Mouse (Mus musculus) thymus, postnatal 36 days (tissue): Measurements from ENCODE around the gene Cplx2.

Source experiments
- DNase-seq, 2 experiments: peaks; one replicate each; pipeline ENCODE4 v3.0.0; 2022; ENCODE audit warnings: mixed read lengths in 2 of 2

The Cplx2 gene

GRCm38 (mm10) chr13:54404205-54404604 lies 33.1 kb downstream of the Cplx2 start:
- no peak for DNase-seq

GRCm38 (mm10) chr13:54405805-54406204 lies 34.7 kb downstream of the Cplx2 start:
- no peak for DNase-seq

- DNase-seq: no peak
Measured at GRCm38 (mm10) chr13:54411656-54412055, 40.5 kb downstream of the Cplx2 start.

GRCm38 (mm10) chr13:54412236-54412635 lies 41.1 kb downstream of the Cplx2 start:
- DNase-seq: no peak

- no peak for DNase-seq
Measured at GRCm38 (mm10) chr13:54412721-54413120, 41.6 kb downstream of the Cplx2 start.

GRCm38 (mm10) chr13:54415059-54415458 lies 43.9 kb downstream of the Cplx2 start:
- DNase-seq: no peak

GRCm38 (mm10) chr13:54418781-54419327 lies 47.7 kb downstream of the Cplx2 start:
- DNase-seq: no peak

- DNase-seq: no peak
Measured at GRCm38 (mm10) chr13:54420226-54420625, 49.1 kb downstream of the Cplx2 start.

- peak in 1 of 2 experiments; percentile 36 for DNase-seq
Measured at GRCm38 (mm10) chr13:54425269-54425668, 54.1 kb downstream of the Cplx2 start.

- no peak for DNase-seq
Measured at GRCm38 (mm10) chr13:54426781-54427655, 55.9 kb downstream of the Cplx2 start.

- DNase-seq: no peak
Measured at GRCm38 (mm10) chr13:54428771-54429170, 57.6 kb downstream of the Cplx2 start.

- no peak for DNase-seq
Measured at GRCm38 (mm10) chr13:54430051-54430450, 58.9 kb downstream of the Cplx2 start.

GRCm38 (mm10) chr13:54431161-54431560 lies 60.0 kb downstream of the Cplx2 start:
- DNase-seq: no peak
